Mouse (Mus musculus): Measurements from ENCODE around the gene Dennd2d. TPM values are rescaled to one million over a fixed set of nuclear protein-coding genes. Genes with fewer than 3 reads are reported as not detected.
A peak's percentile ranks its signal among the peaks of the same experiment; 100 is the strongest.

Gene Dennd2d
- polyA plus RNA-seq, 1 experiment from 2014 or later = 8.8 TPM

DNA sequence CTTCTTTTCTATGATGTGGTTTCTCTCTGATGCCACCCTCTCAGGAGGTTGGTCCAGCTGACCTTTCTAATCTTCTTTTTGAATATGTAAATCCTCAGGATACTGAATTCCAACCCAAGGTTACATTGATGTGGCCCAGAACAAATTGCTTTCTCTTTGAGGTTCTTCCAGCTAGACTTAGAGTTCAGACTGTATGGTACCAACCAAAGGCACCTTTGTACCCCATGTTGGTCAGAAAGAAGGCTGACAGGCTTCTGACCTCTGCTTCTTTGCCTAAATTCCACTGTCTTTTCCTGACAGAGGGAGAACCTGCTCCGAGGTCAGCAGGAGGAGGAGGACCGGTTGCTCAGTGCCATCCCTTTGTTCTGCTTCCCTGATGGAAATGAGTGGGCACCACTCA, 5.3 kb downstream of the Dennd2d start:
- no peaks in the 10 kb centered on the region for H3K4me1 ChIP-seq (ENCODE audit: insufficient read depth)
- no peak for DNase-seq
- H3K27ac ChIP-seq (ENCODE audit: low read depth) = no peak overlapping the region
- TF ChIP-seq CTCF (IDR thresholded peaks at IDR 0.05; ENCODE audit: low read depth) = no peak
- no peaks in the 10 kb centered on the region for H3K27me3 ChIP-seq (ENCODE audit: insufficient read depth, low read length)
- no peak overlapping the region for H3K4me3 ChIP-seq (ENCODE audit: low read depth, low read length)
- H3K36me3 ChIP-seq (ENCODE audit: insufficient read depth) = no peaks in the 10 kb centered on the region
- no peaks in the 10 kb centered on the region for H3K9me3 ChIP-seq (ENCODE audit: low read depth, low read length)
- WGBS = 78% methylated on average over 2 of the region's 2 CpGs
- H3K9ac ChIP-seq = no peak overlapping the region
- ATAC-seq (ENCODE audit: insufficient read depth) = no peak
- no peak overlapping the region for H3K4me2 ChIP-seq

DNA sequence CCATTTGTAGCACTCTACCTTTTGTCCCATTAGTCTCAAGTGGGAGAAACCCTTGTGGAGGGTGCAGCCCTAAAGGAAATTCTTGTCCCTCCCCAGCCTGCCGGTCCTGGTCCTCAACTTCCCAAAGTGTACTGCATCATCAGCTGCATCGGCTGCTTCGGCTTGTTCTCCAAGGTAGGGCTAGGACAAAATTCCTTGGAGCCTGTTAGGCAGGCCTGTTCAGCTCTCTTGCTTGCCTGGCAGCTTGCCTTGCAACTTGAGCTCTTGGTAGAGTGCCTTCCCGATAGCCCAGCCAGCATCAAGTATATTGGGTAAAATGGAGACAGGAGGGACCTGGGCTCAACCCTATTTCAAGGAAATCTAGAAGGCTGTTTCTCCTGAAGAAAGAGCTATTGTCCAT, 8.0 kb downstream of the Dennd2d start:
- DNase-seq (no peak), ATAC-seq (ENCODE audit: insufficient read depth) (no peak)
- Histone ChIP-seq H3K4me3 (ENCODE audit: low read depth, low read length) (no peak overlapping the region), H3K9ac (no peak overlapping the region), H3K9me3 (ENCODE audit: low read depth, low read length) (no peaks in the 10 kb centered on the region), H3K36me3 (ENCODE audit: insufficient read depth) (no peaks in the 10 kb centered on the region), H3K27ac (ENCODE audit: low read depth) (no peak overlapping the region), H3K27me3 (ENCODE audit: insufficient read depth, low read length) (no peaks in the 10 kb centered on the region), H3K4me1 (ENCODE audit: insufficient read depth) (no peaks in the 10 kb centered on the region), H3K4me2 (no peak overlapping the region)
- 80% methylated on average over 4 of the region's 4 CpGs for WGBS
- TF ChIP-seq CTCF (IDR thresholded peaks at IDR 0.05; ENCODE audit: low read depth) = no peak

DNA sequence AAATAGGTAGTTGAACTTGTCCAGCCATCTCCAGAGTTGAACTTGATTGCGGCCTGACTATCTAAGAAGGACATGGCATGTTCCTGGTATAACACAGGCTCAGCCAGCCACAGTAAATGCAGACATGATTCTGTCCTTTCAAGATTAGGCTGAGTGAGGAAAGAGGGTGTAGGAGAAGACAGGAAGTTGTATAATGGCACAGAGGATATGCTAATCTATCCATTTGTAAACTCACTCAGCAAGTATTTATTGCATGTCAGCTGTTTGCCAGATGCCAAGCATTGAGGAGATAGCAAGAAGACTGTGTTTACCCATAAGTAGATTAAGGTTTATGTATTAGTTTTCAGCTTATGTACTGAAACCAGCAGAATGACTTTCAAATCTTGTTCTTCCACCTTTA, 10.5 kb downstream of the Dennd2d start:
- Histone ChIP-seq H3K4me3 (ENCODE audit: low read depth, low read length) (no peak overlapping the region), H3K9me3 (ENCODE audit: low read depth, low read length) (no peaks in the 10 kb centered on the region), H3K36me3 (ENCODE audit: insufficient read depth) (no peaks in the 10 kb centered on the region), H3K4me2 (no peak overlapping the region), H3K27me3 (ENCODE audit: insufficient read depth, low read length) (no peaks in the 10 kb centered on the region), H3K4me1 (ENCODE audit: insufficient read depth) (no peaks in the 10 kb centered on the region), H3K9ac (no peak overlapping the region), H3K27ac (ENCODE audit: low read depth) (no peak overlapping the region)
- WGBS = 90% methylated on average over 1 of the region's 1 CpGs
- TF ChIP-seq CTCF (IDR thresholded peaks at IDR 0.05; ENCODE audit: low read depth) = no peak
- DNase-seq (no peak), ATAC-seq (ENCODE audit: insufficient read depth) (no peak)

DNA sequence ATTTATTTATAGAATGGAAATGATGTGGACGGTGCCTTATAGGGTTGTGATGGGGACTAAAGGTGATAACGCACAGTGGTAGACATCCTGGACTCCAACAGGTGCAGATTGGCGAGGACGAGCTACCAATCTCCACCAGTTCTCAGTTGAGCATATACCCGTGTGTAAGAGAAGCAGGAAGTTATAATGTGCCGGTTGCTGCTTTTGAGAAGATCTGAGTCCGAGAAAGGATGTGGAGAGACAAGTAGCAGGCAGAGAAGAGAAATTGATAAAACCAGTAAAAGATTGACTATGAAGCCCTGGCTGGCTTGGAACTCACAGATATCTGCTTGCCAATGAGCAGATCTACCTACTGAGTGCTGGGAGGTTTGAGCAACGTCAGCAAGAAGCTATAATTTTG, 11.0 kb downstream of the Dennd2d start:
- no peaks in the 10 kb centered on the region for H3K9me3 ChIP-seq (ENCODE audit: low read depth, low read length)
- no peak overlapping the region for H3K4me2 ChIP-seq
- H3K9ac ChIP-seq = no peak overlapping the region
- no peak overlapping the region for H3K4me3 ChIP-seq (ENCODE audit: low read depth, low read length)
- no peaks in the 10 kb centered on the region for H3K27me3 ChIP-seq (ENCODE audit: insufficient read depth, low read length)
- no peaks in the 10 kb centered on the region for H3K4me1 ChIP-seq (ENCODE audit: insufficient read depth)
- DNase-seq (no peak), ATAC-seq (ENCODE audit: insufficient read depth) (no peak)
- no peaks in the 10 kb centered on the region for H3K36me3 ChIP-seq (ENCODE audit: insufficient read depth)
- WGBS = 84% methylated on average over 8 of the region's 8 CpGs
- TF ChIP-seq CTCF (IDR thresholded peaks at IDR 0.05; ENCODE audit: low read depth) = no peak
- no peak overlapping the region for H3K27ac ChIP-seq (ENCODE audit: low read depth)

DNA sequence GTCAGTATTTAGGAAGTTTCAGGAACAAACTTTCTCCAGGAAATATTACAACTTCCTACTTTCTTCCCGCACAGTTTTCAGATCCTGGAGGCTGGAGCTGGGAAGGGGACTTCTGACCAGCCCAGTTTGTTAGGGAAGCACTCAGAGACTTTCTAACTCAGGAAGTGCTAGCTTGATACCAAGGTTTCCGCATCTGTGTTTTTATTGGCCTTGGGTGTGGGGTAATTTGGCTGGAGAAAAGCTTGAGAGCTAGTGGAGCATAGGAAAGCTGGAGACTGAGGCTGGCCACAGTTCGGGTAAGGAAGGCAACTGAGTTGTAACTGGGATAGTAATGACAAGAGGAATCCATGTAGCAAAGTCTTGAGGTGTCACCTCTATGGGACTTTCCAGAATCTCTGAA, 11.7 kb downstream of the Dennd2d start:
- no peak overlapping the region for H3K9ac ChIP-seq

DNA sequence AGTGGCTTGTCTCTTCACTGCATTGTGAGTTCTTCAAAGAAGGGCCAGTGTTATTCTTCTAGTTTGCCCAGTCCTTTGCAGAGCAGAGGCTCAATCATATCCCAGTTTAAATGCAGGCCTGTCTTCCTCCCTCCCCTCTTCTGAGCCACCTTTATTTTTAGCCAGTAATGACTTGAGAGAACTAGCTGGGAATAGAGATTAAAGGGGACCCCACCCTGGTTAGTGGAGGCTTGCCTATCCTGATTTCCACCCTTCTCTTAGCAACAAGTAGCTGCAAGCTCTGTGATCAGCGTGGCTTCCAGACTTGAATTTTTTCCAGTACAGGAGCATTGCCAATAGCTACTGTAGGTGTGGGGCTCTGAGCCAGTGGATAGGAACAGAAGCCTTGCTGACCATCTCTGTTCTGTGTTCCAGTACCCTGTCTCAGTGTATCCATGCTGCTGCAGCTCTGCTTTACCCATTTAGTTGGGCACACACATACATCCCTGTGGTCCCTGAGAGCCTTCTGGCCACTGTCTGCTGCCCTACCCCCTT, 12.3 kb downstream of the Dennd2d start:
- no peak for ATAC-seq (ENCODE audit: insufficient read depth)

More for the DNA sequence above, 11.7 kb downstream of the Dennd2d start:
- peak overlapping the region; percentile 8; the same call in 1 of the 2 replicates for H3K27ac ChIP-seq (ENCODE audit: low read depth)
- no peaks in the 10 kb centered on the region for H3K4me1 ChIP-seq (ENCODE audit: insufficient read depth)
- ATAC-seq (ENCODE audit: insufficient read depth) = no peak
- WGBS = 71% methylated on average over 3 of the region's 3 CpGs
- 0 out of 2 replicates have a peak, but pooled peaks cover 1% of the 10 kb centered on the region for H3K36me3 ChIP-seq (ENCODE audit: insufficient read depth)
- DNase-seq = no peak
- H3K9me3 ChIP-seq (ENCODE audit: low read depth, low read length) = no peaks in the 10 kb centered on the region
- H3K4me3 ChIP-seq (ENCODE audit: low read depth, low read length) = no peak overlapping the region
- TF ChIP-seq CTCF (IDR thresholded peaks at IDR 0.05; ENCODE audit: low read depth) = no peak
- H3K27me3 ChIP-seq (ENCODE audit: insufficient read depth, low read length) = no peaks in the 10 kb centered on the region
- H3K4me2 ChIP-seq = no peak overlapping the region

DNA sequence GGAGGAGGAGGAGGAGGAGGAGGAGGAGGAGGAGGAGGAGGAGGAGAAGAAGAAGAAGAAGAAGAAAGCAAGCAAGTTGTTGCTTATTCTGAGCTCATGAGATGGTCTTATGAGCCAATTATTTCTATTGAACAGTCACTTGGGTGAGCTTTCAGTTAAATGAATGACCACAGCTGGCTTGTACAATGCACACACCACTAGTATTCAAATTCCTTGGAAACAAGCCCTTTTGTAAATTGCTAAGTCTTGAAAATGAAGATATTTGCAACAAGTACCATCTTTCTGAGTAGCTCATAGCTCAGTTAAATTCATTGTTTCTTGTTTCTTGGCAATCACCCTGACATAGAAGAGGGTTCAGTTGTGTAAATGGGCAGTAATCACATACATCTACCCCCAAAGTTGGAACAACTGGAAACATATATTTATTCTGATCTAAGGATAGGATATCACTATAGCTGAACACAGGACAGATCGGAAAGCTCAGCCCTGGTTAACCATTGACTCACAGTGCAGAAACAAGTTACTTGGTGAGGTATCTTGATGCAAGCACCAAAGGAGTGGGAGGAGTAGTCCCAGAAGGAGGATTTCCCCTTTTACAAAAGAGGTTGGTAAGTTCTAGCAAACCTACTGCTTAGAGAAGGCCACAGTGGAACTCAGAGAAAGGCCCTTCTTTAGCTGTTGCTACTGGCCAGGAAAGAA, 13.3 kb downstream of the Dennd2d start:
- no peaks in the 10 kb centered on the region for H3K9me3 ChIP-seq (ENCODE audit: low read depth, low read length)
- no peaks in the 10 kb centered on the region for H3K27me3 ChIP-seq (ENCODE audit: insufficient read depth, low read length)
- H3K9ac ChIP-seq = no peak overlapping the region
- H3K4me2 ChIP-seq = no peak overlapping the region
- DNase-seq (peak; percentile 65), ATAC-seq (ENCODE audit: insufficient read depth) (peak; percentile 35; the same call in 1 of the 2 replicates)
- H3K4me1 ChIP-seq (ENCODE audit: insufficient read depth) = no peaks in the 10 kb centered on the region
- H3K4me3 ChIP-seq (ENCODE audit: low read depth, low read length) = no peak overlapping the region
- TF ChIP-seq CTCF (IDR thresholded peaks at IDR 0.05; ENCODE audit: low read depth) = no peak
- peaks cover 4% of the 10 kb centered on the region; the same call in 1 of the 2 replicates for H3K36me3 ChIP-seq (ENCODE audit: insufficient read depth)
- peak overlapping the region; percentile 72 for H3K27ac ChIP-seq (ENCODE audit: low read depth)
- WGBS = 76% methylated on average over 1 of the region's 1 CpGs

More for the DNA sequence above, 12.3 kb downstream of the Dennd2d start:
- Histone ChIP-seq H3K4me2 (no peak overlapping the region), H3K27ac (ENCODE audit: low read depth) (peak overlapping the region; percentile 12; the same call in 1 of the 2 replicates), H3K9ac (no peak overlapping the region), H3K9me3 (ENCODE audit: low read depth, low read length) (no peaks in the 10 kb centered on the region), H3K36me3 (ENCODE audit: insufficient read depth) (0 out of 2 replicates have a peak, but pooled peaks cover 3% of the 10 kb centered on the region), H3K27me3 (ENCODE audit: insufficient read depth, low read length) (no peaks in the 10 kb centered on the region), H3K4me3 (ENCODE audit: low read depth, low read length) (no peak overlapping the region), H3K4me1 (ENCODE audit: insufficient read depth) (no peaks in the 10 kb centered on the region)
- WGBS = 73% methylated on average over 1 of the region's 1 CpGs
- no peak for DNase-seq
- no peak for TF ChIP-seq CTCF (IDR thresholded peaks at IDR 0.05; ENCODE audit: low read depth)

All from lung, embryonic 14.5 days (tissue).